Mouse (Mus musculus) cerebellum, adult 9-11 months (tissue): ENCODE results near the gene 2310022B05Rik.

Experiments
- DNase-seq: peaks from one replicate; pipeline ENCODE4 v3.0.0; 2022

The 2310022B05Rik gene

DNA sequence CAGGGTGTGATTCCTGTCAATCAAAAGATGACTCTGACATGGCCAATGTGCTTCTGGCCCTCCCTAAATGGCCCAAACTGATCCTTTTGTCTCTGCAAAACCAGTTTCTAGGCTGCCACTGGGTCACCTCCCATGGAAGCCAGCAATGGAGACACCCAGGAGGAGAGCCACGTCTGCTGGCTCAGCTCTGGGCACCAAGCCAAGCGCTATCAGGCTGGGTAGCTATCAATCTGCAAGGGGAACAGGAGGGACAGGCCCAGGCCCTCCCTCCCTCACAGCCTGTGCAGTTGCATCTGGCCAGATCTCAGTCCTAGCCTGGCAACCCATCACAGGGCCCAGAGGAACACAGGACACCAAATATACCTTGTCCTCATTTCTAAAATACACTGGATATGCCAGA, 4.8 kb downstream of the 2310022B05Rik start:
- DNase-seq, result peak; percentile 49

GRCm38 (mm10) chr8:124657961-124658360, 5.2 kb downstream of the 2310022B05Rik start:
- DNase-seq, result no peak

DNA sequence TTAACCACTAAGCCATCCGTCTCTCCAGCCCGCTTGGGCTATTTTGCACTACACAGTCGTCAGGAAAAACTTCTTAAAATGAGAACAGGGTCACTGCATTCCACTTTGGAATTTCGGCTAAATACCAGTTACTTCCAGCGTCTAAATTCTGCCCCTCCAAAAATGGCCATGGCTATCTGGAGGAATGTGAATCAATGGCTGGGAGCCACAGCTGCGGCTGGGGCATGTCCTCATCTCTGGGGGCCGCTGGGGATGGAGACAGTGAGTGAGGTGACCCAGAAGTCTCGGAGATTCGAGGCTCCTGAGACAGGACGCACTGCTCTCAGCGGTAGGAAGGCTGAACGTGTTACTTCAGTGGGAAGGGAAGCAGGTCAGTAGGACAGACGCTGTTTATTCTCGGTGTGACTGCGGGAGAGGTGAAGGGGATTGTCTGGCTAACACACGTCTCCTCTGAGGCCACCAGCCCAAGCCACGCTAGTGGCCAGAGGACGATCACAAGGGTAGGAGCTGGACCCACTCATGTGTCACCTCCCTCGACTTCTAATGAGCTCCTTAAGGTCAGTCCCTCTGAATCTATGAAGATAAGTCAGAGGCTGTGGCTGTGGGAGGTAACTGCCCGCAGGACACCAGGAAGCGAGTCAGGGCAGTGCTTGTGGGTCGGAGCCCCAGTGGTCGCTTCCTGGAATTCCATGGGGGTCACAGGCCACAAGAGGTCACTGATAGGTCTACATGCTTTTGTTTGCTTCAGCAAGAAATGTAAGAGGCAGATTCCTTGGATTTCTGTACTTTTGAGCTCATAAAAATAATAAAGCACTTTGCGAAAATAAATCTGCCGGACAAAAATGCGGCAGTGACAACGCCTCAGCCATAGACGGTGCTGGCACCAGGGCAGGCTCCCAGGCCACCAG, 9.3 kb downstream of the 2310022B05Rik start:
- no peak for DNase-seq

DNA sequence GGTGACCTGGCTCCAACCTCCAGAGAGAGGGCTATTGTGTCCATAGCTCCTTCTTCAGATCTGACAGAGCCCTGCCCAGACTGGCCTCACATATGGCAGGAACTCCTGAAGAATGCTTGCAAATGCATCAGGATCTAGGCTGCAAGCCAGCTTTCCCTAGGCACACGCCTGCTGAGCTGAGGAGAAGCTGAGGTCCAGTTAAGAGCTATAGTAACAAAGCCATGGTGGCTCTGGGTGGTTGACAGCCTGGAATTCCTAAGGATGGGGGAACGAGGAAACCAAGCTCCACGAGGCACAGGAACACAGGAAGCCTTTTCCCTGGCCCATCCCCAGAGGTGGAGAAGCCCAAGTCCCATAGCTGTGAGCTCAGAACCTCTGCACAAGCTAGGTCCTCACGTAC, 10.6 kb downstream of the 2310022B05Rik start:
- peak; percentile 60 for DNase-seq

GRCm38 (mm10) chr8:124651776-124652175, 11.4 kb downstream of the 2310022B05Rik start:
- no peak for DNase-seq

GRCm38 (mm10) chr8:124648311-124648710, 14.9 kb downstream of the 2310022B05Rik start:
- DNase-seq, result no peak

- no peak for DNase-seq
Observed at GRCm38 (mm10) chr8:124643540-124644339, 19.4 kb downstream of the 2310022B05Rik start.

DNA sequence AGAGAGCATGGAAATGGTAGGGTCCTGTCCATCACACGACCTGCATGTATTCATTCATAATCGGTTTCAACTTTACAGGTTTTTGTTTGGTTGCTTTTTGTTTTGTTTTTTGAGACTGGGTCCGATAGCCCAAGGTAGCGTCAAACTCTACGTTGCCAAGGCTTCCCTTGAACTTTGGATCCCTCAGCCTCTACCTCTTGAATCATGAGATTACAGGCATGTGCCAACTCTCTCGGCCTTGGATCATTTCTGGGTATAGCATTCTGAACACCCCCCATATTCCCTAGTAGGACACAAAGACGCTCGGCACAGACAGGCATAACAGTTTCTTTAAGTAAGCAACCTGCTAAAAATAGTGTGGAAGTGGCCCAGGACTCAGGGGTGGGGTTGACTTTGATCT, 21.6 kb downstream of the 2310022B05Rik start:
- DNase-seq, result no peak

- no peak for DNase-seq
Observed at GRCm38 (mm10) chr8:124635247-124635502, 28.0 kb downstream of the 2310022B05Rik start.

- no peak for DNase-seq
Observed at GRCm38 (mm10) chr8:124634411-124635246, 28.5 kb downstream of the 2310022B05Rik start.

GRCm38 (mm10) chr8:124633001-124633703, 30.0 kb downstream of the 2310022B05Rik start:
- peak; percentile 48 for DNase-seq

DNA sequence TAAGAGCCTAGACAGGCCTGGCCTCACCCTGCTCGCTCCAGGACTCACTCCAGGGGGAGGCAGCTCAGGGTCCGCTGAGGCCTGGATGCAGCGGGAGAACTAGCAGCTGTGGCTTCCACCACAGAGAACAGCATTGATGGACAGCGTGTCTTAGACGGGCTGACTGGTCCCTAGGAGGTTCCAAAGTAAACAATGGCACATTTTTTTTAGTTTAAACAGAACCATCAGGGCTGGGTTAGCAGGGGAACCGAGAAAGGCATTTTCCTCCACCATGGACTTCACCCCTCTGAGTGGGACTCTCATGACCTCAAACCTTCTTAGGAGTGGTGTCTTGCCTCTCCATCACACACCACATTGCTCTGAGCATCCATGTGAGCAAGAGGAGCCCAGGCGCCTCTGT, 31.2 kb downstream of the 2310022B05Rik start:
- no peak for DNase-seq

DNA sequence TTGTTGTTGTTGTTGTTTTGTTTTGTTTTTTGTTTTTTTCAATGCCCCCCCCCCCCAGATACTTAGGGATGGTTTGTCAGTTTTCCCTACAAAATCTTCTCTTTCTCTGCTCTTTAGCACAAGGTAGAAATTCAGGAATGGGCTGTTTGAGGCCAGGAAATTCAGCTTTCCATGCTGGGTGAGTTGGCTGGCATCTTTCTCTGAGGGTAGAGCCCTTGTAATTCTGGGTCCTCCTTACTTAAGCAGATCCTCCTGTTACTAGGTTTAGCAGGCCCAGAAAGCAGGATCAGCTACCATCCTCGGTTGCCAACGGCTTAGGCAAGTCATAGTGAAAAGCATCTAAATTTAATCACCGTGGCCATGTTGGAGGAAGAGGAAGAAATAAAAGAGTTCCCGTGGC, 32.3 kb downstream of the 2310022B05Rik start:
- DNase-seq, result no peak

DNA sequence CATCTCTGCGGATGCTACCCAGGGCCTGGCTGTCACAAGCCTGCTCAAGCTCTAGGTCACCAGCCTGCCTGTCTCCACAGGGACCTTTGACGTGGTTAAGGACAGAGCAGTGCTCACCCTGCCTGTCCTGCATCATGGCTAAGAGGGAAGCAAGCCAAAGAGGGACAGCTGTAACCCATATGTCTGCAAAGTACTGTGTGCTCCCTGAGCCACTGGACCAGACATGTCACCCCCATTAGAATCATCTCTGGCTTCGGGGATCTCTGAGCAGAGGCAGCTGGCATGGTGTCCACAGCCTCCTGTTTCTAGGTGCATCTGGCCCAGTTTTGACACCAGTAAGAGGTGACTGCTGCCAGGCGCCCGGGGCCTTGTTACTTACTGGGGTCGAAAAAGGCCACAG, 32.7 kb downstream of the 2310022B05Rik start:
- DNase-seq, result peak; percentile 42

DNA sequence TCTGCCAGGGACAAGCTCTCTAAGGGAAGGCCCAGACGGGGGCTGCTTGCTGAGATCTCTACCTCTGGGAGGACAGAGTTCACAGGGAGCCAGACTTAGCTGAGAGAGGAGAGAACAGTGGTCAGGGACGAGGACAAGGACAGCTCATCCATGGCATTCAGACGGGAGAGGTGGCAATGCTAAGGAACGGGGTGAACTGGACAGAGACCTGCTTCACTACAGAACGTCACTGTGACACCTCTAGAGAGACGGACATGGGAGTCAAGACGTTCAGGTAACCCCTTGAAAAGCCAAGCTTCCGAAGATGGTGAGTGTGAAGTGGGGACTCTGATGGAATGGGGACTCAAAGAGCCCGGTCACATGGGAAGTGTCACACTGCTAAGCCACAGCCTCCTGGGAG, 36.9 kb downstream of the 2310022B05Rik start:
- DNase-seq, result no peak

GRCm38 (mm10) chr8:124621255-124621654, 41.9 kb downstream of the 2310022B05Rik start:
- peak; percentile 64 for DNase-seq

GRCm38 (mm10) chr8:124618252-124618651, 44.9 kb downstream of the 2310022B05Rik start:
- no peak for DNase-seq

DNA sequence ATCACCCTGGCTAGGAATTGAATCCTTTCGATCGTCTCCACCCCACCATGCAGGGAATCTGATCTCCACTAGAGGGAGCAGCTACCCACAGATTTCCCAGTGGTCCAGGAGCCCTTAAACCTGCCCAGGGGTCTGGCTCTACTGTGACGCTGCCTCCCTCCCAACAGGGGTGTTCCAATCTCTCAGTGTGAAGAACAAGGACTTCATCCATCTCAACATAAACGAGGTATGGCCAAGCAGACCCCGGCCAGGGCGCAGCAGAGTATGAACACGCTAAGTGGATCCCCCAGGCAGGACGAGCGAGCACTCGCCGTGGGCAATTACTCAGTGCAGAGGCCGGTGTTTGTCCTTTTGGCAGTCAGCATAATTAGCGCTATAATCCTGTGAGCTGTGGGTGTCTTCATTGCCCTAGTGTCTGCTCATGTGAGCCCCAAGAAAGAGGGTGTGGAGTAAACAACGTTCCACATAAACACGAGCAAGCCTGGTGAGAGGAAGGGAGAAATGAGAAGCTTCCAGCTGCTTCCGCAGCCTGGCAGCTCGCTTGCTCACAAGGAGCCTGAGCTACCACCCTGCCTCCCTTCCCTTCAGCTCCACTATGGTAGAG, 45.8 kb downstream of the 2310022B05Rik start:
- DNase-seq, result peak; percentile 87

DNA sequence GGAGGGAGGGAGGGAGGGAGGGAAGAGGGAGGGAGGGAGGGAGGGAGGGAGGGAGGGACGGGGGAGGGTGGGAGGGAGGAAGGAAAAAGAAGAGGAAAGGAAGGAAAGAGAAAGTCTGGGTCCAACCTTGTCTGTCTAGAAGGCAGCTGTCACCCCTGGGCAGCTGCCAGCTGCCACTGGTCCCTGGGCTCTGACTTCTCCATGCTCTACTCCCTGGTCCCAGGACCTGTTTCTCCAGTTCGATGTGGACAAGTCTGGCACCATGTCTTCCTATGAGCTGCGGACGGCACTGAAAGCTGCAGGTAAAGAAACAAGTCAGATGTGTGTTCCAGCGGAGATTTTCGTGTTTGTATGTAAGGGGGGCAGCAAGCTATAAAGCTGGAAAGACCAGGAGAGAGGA, 48.8 kb downstream of the 2310022B05Rik start:
- no peak for DNase-seq

GRCm38 (mm10) chr8:124608972-124609353, 54.2 kb downstream of the 2310022B05Rik start:
- peak; percentile 42 for DNase-seq

DNA sequence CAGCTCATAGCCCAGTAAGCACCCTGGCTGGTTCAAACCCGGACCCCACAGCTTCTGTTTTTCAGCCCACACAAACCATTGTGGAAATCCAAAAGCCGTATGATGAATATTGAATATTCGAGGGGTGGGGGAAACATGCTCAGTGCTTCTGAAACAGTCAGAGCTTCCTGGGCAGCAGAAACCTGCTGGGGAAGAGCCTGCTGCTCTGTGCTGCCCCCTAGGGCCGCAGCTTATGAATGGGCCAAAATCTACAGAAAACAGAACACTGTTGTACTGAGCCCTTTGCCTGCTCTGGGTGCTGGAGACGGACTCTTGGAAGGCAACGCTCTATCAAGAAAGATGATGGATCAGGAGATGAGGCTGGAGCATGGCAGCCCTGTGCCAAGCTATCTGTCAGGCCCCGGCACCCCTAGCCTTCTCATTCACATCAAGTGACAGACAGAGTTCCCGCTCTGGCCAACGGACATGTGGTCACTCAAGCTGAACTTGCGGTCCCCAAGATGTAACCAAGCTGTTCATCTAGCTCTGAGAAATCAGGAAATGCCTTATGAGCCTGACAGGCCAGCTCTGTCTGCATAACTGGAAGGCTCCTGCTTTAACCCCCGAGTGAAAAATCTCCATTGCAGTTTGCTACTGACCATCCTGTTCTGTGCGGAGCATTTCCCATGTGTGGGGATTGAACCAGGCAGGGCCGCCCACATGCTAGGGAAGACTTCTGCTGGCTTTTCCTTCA, 54.8 kb downstream of the 2310022B05Rik start:
- no peak for DNase-seq
